Mouse (Mus musculus) intestine, embryonic 14.5 days (tissue): ENCODE measurements around the gene Hspa12b. TPM values are rescaled to one million over a fixed set of nuclear protein-coding genes. Genes with fewer than 3 reads are reported as not detected.
A peak's percentile ranks its signal among the peaks of the same experiment; 100 is the strongest.

Experiments used
- ATAC-seq: fragments of 200-750 bp; cut with Nextera tagmentation; replicated peaks from 2 replicates; pipeline ENCODE4 v1.8.0; 2017; ENCODE audit warnings: low read depth, moderate number of reproducible peaks, moderate TSS enrichment, moderate library complexity; ENCODE audit not compliant: low FRiP score, low TSS enrichment
- DNase-seq: peaks from one replicate; pipeline ENCODE4 v3.0.0-alpha.2; 2018; ENCODE audit warnings: low spot score
- H3K27ac ChIP-seq: fragments of 300-500 bp; sonication (generic); 2 replicates; pipeline ENCODE4 v1.5.1; 2014; ENCODE audit warnings: low read depth, mild to moderate bottlenecking, control low read depth
- H3K27me3 ChIP-seq: fragments of 300-500 bp; sonication (generic); replicated peaks from 2 replicates; pipeline ENCODE4 v1.6.1; 2014; ENCODE audit warnings: low read length, control low read depth; ENCODE audit not compliant: control insufficient read depth, insufficient read depth
- H3K36me3 ChIP-seq: fragments of 300-500 bp; sonication (generic); 2 replicates; pipeline ENCODE4 v1.6.1; 2014; ENCODE audit warnings: low read length, control low read depth; ENCODE audit not compliant: control insufficient read depth, insufficient read depth
- H3K4me1 ChIP-seq: fragments of 300-500 bp; sonication (generic); replicated peaks from 2 replicates; pipeline ENCODE4 v1.6.1; 2014; ENCODE audit warnings: low read length, control low read depth, mixed read lengths; ENCODE audit not compliant: control insufficient read depth, insufficient read depth
- H3K4me2 ChIP-seq: fragments of 300-500 bp; sonication (generic); 2 replicates; pipeline ENCODE4 v1.6.1; 2014; ENCODE audit warnings: low read length
- H3K4me3 ChIP-seq: fragments of 300-500 bp; sonication (generic); 2 replicates; pipeline ENCODE4 v1.5.1; 2014; ENCODE audit warnings: low read depth, low read length, control low read depth, mixed read lengths
- H3K9ac ChIP-seq: fragments of 300-500 bp; sonication (generic); 2 replicates; pipeline ENCODE4 v1.6.1; 2014; ENCODE audit warnings: mild to moderate bottlenecking, low read length
- H3K9me3 ChIP-seq: fragments of 300-500 bp; sonication (generic); 2 replicates; pipeline ENCODE4 v1.6.1; 2016; ENCODE audit warnings: low read length, control low read depth; ENCODE audit not compliant: control insufficient read depth
- WGBS: fragments of 180-500 bp; shearing (Covaris S2); extraction: QIAGEN DNeasy Blood & Tissue Kit; methylation state at CpG from one replicate; pipeline ENCODE4 v1.1.7; 2014; 5-methylcytosine and 5-hydroxymethylcytosine counted together
- polyA plus RNA-seq: library from polyadenylated mRNA; unstranded; fragments of >200 nt; fragmentation: Nextera tagmentation; extraction: Ambion mirVana; gene quantifications from 2 replicates; pipeline ENCODE4 v1.2.1, GENCODE M21; 2014

Gene Hspa12b
- polyA plus RNA-seq, 1 experiment from 2014 or later = 5.4 TPM

GRCm38 (mm10) chr2:131175286-131175944, 48.3 kb downstream of the Hspa12b start:
- peak overlapping the region; percentile 2; the same call in 1 of the 2 replicates for H3K27ac ChIP-seq
- no peak overlapping the region for H3K9ac ChIP-seq
- no peaks in the 10 kb centered on the region for H3K9me3 ChIP-seq
- 67% methylated on average over 3 of the region's 3 CpGs for WGBS
- peaks cover 33% of the 10 kb centered on the region for H3K4me1 ChIP-seq
- ATAC-seq (no peak), DNase-seq (no peak)
- H3K27me3 ChIP-seq = peaks cover 29% of the 10 kb centered on the region
- peak overlapping the region; percentile 22; the same call in 1 of the 2 replicates for H3K4me2 ChIP-seq
- no peak overlapping the region for H3K4me3 ChIP-seq
- H3K36me3 ChIP-seq = peaks cover 10% of the 10 kb centered on the region

- Histone ChIP-seq H3K9me3 (no peaks in the 10 kb centered on the region), H3K27ac (peak overlapping the region; percentile 2; the same call in 1 of the 2 replicates), H3K9ac (no peak overlapping the region), H3K4me1 (peaks cover 33% of the 10 kb centered on the region), H3K36me3 (peaks cover 10% of the 10 kb centered on the region), H3K27me3 (peaks cover 24% of the 10 kb centered on the region), H3K4me2 (peak overlapping the region; percentile 22; the same call in 1 of the 2 replicates), H3K4me3 (no peak overlapping the region)
- 77% methylated on average over 1 of the region's 1 CpGs for WGBS
- no peak for DNase-seq
- ATAC-seq = no peak
Observed at GRCm38 (mm10) chr2:131175945-131176309, 48.8 kb downstream of the Hspa12b start.

- H3K4me2 ChIP-seq = peak overlapping the region; percentile 95
- H3K36me3 ChIP-seq = peaks cover 10% of the 10 kb centered on the region
- H3K9ac ChIP-seq = no peak overlapping the region
- DNase-seq (no peak), ATAC-seq (peak; percentile 61)
- peak overlapping the region; percentile 44; the same call in 1 of the 2 replicates for H3K27ac ChIP-seq
- H3K4me1 ChIP-seq = peaks cover 33% of the 10 kb centered on the region
- no peak overlapping the region for H3K4me3 ChIP-seq
- H3K27me3 ChIP-seq = peaks cover 19% of the 10 kb centered on the region
- 58% methylated on average over 5 of the region's 5 CpGs for WGBS
- H3K9me3 ChIP-seq = no peaks in the 10 kb centered on the region
Observed at GRCm38 (mm10) chr2:131176491-131176890, 49.4 kb downstream of the Hspa12b start.

- DNase-seq (no peak), ATAC-seq (no peak)
- no peak overlapping the region; the same call in 1 of the 2 replicates for H3K9ac ChIP-seq
- peaks cover 33% of the 10 kb centered on the region for H3K4me1 ChIP-seq
- WGBS = 79% methylated on average over 9 of the region's 9 CpGs
- peak overlapping the region; percentile 95 for H3K4me2 ChIP-seq
- H3K9me3 ChIP-seq = no peaks in the 10 kb centered on the region
- peaks cover 4% of the 10 kb centered on the region for H3K27me3 ChIP-seq
- peaks cover 10% of the 10 kb centered on the region for H3K36me3 ChIP-seq
- H3K27ac ChIP-seq = peak overlapping the region; percentile 44; the same call in 1 of the 2 replicates
- peak overlapping the region; percentile 84 for H3K4me3 ChIP-seq
Observed at GRCm38 (mm10) chr2:131177932-131178331, 50.9 kb downstream of the Hspa12b start.

- ATAC-seq = no peak
- 33% methylated on average over 26 of the region's 26 CpGs for WGBS
- H3K27me3 ChIP-seq = no peaks in the 10 kb centered on the region
- H3K4me1 ChIP-seq = peaks cover 33% of the 10 kb centered on the region
- H3K4me3 ChIP-seq = peak overlapping the region; percentile 84
- DNase-seq = peak; percentile 68
- H3K9me3 ChIP-seq = no peaks in the 10 kb centered on the region
- H3K9ac ChIP-seq = peak overlapping the region; percentile 89
- peak overlapping the region; percentile 95 for H3K4me2 ChIP-seq
- H3K36me3 ChIP-seq = peaks cover 10% of the 10 kb centered on the region
- H3K27ac ChIP-seq = peak overlapping the region; percentile 79
Observed at GRCm38 (mm10) chr2:131178828-131179245, 51.8 kb downstream of the Hspa12b start.

GRCm38 (mm10) chr2:131179246-131179886, 52.3 kb downstream of the Hspa12b start:
- Histone ChIP-seq H3K9me3 (no peaks in the 10 kb centered on the region), H3K4me1 (peaks cover 30% of the 10 kb centered on the region), H3K4me2 (peak overlapping the region; percentile 95), H3K27ac (peak overlapping the region; percentile 79), H3K4me3 (peak overlapping the region; percentile 84), H3K9ac (peak overlapping the region; percentile 89), H3K36me3 (peaks cover 10% of the 10 kb centered on the region), H3K27me3 (no peaks in the 10 kb centered on the region)
- peak; percentile 86 for DNase-seq
- peak; percentile 10; the same call in 1 of the 2 replicates for ATAC-seq
- WGBS = under 1% methylated on average over 65 of the region's 67 CpGs

- 3% methylated on average over 44 of the region's 57 CpGs for WGBS
- DNase-seq = peak; percentile 87
- peak within 1 kb of the TSS; percentile 84 for H3K4me3 ChIP-seq
Observed at GRCm38 (mm10) chr2:131179990-131180587, 53.0 kb downstream of the Hspa12b start, which contains the start of gene Cenpb. Gene Cenpb, minus strand, starts transcription at chr2:131180067.

GRCm38 (mm10) chr2:131186343-131186742, 59.3 kb downstream of the Hspa12b start:
- 3% methylated on average over 14 of the region's 14 CpGs for WGBS
- peak overlapping the region; percentile 66 for H3K4me3 ChIP-seq
- peak overlapping the region; percentile 69 for H3K9ac ChIP-seq
- H3K36me3 ChIP-seq = no peaks in the 10 kb centered on the region
- H3K4me1 ChIP-seq = peaks cover 29% of the 10 kb centered on the region
- no peaks in the 10 kb centered on the region for H3K9me3 ChIP-seq
- peak overlapping the region; percentile 58; the same call in 1 of the 2 replicates for H3K27ac ChIP-seq
- ATAC-seq (no peak; the same call in 1 of the 2 replicates), DNase-seq (no peak)
- peak overlapping the region; percentile 69 for H3K4me2 ChIP-seq
- no peaks in the 10 kb centered on the region for H3K27me3 ChIP-seq

More at GRCm38 (mm10) chr2:131179990-131180587, 53.0 kb downstream of the Hspa12b start, which contains the start of gene Cenpb:
- peak; percentile 67 for ATAC-seq
- no peaks in the 10 kb centered on the region for H3K27me3 ChIP-seq
- H3K9ac ChIP-seq = peak within 1 kb of the TSS; percentile 89
- H3K4me1 ChIP-seq = peaks cover 23% of the 10 kb centered on the region
- peak within 1 kb of the TSS; percentile 79 for H3K27ac ChIP-seq
- H3K36me3 ChIP-seq = peaks cover 10% of the 10 kb centered on the region
- H3K9me3 ChIP-seq = no peaks in the 10 kb centered on the region
- peak within 1 kb of the TSS; percentile 95 for H3K4me2 ChIP-seq
